Mouse (Mus musculus): ENCODE data around the gene Cd302. TPM values are rescaled to one million over a fixed set of nuclear protein-coding genes. Genes with fewer than 3 reads are reported as not detected.

Cd302 gene
- 120 TPM for polyA plus RNA-seq (2014; fragmentation: Illumina TruSeq; extraction: RNeasy Lipid Tissue Mini Kit (QIAGEN cat#74804))

DNA sequence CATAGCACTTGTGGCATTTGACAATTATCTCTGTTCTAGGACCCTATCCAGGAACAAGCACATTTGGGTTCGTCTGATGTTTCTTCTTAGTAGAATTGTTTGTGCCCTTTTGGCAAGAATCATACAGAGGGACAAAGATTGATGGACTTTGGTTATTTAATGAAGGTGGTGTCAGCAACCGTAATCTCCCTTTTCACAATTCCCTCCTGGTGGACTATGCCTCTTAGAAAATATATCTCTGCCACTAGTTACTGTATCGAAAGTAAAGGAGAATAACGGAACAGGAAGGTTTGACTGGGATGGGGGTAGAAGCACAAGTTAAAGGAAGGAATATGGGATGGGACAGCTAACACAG, at the start of gene Cd302:
TSS of gene Cd302 (minus strand) at position 22 of the 355 bp plus-strand sequence.

DNA sequence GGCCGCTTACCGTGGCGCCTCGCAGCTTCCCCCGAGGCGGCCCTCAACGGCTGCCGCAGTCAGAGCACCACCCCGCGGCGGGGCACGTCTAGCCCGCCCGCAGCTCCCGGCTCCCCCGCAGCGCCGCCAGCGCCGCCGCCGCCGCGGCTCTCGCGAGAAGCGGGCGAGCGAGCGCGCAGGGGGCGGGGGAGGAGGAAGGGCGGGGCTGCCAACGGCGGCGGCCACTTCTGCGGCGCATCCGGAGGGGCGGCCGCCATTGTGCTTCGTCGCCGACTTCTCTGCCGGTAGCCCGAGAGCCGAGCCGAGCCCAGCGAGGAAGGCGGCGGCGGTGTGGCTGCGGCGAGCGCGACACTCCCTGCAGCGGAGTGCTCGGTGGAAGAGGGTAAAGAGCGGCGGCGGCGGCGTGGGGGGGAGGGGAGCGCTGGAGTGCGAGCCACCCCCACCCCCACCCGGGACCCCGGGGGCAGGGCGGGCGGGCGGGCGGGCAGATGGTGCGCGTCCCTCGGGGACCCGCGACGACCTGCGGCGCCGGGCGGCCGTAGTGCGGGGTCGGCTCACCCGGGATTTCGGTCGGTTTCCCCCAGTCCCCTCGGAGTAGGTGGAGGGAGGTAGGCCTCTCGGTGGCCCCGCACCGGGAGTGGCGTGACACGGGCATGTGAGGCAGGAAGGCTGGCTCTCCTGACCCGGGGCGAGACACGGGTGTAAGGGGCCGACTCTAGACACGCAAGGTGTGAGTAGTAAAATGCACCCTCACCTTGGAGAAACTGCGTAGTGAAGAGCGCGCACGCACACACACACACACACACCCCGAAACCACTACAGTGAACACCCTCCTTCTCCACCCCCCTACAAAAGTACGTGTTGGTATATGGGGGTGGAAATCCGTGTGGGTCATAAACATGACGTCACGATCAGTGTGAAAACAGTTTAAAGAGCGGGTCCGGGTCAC, 74.3 kb downstream of the Cd302 start, which contains the start of the genes Baz2b and March7:
TSS of gene Baz2b (minus strand) at position 137 of the 949 bp plus-strand sequence.
TSS of gene March7 (plus strand) at position 185 of the 949 bp plus-strand sequence.

Other genes starting within 250 kb of the Cd302 start
- gene Baz2b, start 74.6 kb downstream of the Cd302 start, polyA plus RNA-seq (2014; fragmentation: Illumina TruSeq; extraction: RNeasy Lipid Tissue Mini Kit (QIAGEN cat#74804)), result 81.4 TPM
- 241 TPM for gene March7, start 74.6 kb downstream of the Cd302 start, polyA plus RNA-seq (2014; fragmentation: Illumina TruSeq; extraction: RNeasy Lipid Tissue Mini Kit (QIAGEN cat#74804))
- 3.9 TPM for gene Ly75, start 98.8 kb upstream of the Cd302 start, polyA plus RNA-seq (2014; fragmentation: Illumina TruSeq; extraction: RNeasy Lipid Tissue Mini Kit (QIAGEN cat#74804))